Mouse (Mus musculus): Measurements from ENCODE around the gene Mpv17l2.

Mpv17l2 gene

GRCm38 (mm10) chr8:70766571-70767440 lies 6.1 kb upstream of the Mpv17l2 start:
- peak; percentile 73 for DNase-seq (ENCODE audit: low spot score)

DNA sequence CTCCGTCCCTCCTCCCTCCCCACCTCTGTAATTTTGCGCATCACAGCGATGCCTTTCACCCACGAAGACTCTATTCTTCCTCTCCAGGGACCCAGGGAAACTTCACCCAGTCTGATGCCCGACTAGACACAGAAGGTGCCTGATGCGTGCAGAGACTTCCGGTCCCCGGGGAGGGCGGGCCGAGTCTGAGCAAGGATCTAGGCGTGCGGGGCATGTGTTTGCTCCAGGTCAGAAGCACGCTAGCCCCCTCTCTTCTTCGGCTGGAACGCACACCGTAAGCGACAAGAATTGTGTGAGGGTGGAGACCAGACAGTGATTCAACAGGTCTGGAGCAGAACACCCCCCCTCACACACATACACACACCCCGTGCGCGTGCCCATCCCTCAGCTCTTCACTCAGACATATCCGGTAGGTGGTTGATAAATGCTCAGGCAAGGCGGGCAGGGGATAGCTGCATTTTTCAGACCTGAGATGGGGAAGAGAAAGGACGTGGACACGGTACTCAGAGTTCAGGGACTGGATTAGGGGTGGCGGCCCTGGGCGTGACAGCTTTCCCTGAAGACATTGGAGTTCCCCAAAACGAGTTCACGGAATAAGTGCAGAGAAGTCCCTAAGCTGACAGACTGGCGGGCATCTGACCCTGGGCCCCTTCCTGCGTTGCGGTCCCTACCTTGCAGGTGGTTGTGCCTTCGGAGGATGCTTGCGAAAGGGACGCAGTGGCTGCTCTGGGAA lies 5.3 kb upstream of the Mpv17l2 start:
- DNase-seq (ENCODE audit: low spot score), result no peak

- DNase-seq (ENCODE audit: low spot score), result no peak
Observed at GRCm38 (mm10) chr8:70765329-70765728, 4.6 kb upstream of the Mpv17l2 start.

- no peak for DNase-seq (ENCODE audit: low spot score)
Observed at GRCm38 (mm10) chr8:70764676-70765075, 3.9 kb upstream of the Mpv17l2 start.

- no peak for DNase-seq (ENCODE audit: low spot score)
Observed at GRCm38 (mm10) chr8:70764026-70764425, 3.3 kb upstream of the Mpv17l2 start.

DNA sequence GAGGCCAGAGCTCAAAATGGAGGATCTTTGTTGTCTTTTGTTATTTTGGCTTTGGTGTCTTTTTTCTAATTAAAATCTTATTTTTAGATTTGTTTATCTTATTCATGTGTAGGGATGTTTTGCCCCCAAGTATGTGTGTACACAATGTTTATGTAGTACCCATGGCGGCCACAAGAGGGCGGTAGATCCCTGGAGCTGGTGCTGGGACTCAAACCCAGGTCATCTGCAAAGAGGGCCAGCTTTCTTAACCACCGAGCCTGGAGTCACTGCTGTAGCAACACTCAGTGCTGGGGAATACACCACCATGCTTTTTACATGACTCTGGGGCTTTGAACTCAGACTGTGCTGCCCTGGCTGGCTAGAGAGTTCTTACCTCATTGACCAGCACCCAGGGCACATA lies 2.6 kb upstream of the Mpv17l2 start:
- no peak for DNase-seq (ENCODE audit: low spot score)

- DNase-seq (ENCODE audit: low spot score), result no peak
Observed at GRCm38 (mm10) chr8:70762118-70762517, 1.4 kb upstream of the Mpv17l2 start.

DNA sequence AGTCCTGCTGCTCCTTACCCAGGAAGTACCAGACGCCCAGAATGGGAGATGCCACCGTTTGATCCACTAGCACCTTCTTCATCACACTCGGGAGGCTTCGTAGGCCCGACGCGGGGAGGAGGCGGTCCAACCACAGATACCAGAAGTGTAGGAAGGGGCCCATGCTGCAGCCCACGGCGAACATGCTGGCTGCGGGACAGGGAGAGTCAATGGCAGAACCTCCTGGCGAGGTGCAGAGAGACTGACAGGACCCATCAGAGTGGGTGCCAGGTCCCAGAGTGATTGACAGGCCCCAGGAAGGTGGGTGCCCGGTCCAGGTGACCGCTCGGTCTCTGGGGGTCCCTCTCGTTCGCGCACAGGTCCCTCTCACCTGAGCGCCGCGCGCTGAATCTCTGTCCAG lies 396 bp downstream of the Mpv17l2 start:
- DNase-seq (ENCODE audit: low spot score), result no peak

DNA sequence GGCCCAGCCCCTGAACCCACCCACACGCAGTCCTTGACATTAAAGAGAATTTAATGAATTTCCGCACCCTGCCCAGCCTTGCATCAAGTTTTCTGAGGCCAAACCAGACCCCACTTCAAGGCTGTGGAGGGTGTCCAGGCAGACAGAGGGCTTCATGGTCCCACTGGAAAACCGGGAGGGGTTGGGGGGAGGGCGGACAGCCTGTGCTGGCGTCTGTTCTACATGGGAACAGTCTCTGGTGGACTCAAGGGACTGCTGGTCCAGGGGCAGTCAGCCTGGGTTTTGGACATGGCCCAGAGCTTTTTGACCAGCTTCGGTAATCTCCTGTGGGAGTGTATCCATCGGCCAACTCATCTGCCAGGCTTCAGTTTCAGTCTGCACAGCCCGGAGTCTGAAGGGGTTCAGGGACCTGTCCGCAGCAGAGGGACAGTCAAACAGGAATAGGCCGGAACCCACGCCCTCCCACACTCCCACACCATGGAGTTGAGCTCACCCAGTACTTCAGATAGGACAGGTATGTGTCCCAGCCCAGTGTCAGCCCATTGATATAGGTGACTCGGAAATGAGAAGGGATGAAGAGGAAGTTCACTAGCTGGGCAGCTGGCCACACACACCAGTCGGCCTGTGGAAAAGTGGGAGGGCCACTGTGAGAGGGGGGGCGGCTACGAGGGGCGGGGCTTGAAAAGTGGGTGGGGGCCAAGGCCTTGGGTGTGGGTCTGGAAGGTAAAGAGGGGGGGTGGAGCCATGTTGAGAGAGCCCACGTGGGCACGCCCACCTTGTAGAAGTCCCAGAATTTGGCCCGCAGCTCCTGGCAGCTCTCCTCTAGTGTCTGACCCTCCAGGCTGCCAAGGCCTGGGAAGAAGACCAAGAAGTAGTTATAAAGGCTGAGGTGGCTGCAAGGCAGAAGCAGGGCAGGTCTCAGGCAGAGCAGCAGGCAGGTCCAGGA lies 1.9 kb downstream of the Mpv17l2 start:
- peak; percentile 47 for DNase-seq (ENCODE audit: low spot score)

GRCm38 (mm10) chr8:70758308-70758615 lies 2.5 kb downstream of the Mpv17l2 start:
- no peak for DNase-seq (ENCODE audit: low spot score)

- DNase-seq (ENCODE audit: low spot score), result no peak
Observed at GRCm38 (mm10) chr8:70757523-70758307, 3.0 kb downstream of the Mpv17l2 start.

- no peak for DNase-seq (ENCODE audit: low spot score)
Observed at GRCm38 (mm10) chr8:70756476-70757040, 4.2 kb downstream of the Mpv17l2 start.

GRCm38 (mm10) chr8:70755661-70756475 lies 4.9 kb downstream of the Mpv17l2 start:
- no peak for DNase-seq (ENCODE audit: low spot score)

DNA sequence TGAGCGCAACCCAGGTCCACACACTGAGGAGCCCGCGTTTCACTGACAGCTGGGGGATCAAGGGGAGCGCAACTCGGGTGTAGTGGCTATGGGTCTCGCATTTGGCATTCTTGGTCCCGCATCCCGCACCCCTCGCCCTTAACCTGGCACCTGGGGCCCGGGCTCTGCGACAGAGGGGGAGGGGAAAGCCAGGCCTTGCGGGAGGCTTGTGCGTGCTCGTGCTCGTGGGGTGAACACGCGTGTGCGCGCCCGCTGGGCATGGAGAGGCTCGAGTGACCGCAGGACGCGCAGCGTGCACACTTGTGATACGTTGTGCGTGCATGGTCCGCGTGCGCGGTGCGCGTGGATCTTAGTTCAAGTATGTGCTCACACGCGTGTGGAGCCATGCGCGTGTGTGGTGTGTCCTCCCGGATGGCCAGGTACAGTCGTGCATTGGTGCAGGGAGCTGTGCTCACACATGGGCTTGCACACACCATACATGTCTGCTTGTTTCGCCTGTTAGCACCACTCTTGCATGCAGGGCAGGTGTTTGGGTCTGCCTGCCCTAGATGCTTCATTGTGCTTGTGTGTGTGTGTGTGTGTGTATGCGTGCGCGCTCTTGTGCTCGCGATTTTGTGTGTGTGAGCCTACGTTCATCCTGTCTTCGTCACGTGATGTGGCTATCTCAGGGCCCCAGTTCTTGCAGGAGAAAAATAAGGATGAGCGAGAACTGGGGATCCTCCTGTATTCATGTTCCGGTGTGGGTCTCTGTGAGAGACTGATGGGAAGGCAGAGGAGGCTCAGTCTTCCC lies 5.7 kb downstream of the Mpv17l2 start:
- no peak for DNase-seq (ENCODE audit: low spot score)

DNA sequence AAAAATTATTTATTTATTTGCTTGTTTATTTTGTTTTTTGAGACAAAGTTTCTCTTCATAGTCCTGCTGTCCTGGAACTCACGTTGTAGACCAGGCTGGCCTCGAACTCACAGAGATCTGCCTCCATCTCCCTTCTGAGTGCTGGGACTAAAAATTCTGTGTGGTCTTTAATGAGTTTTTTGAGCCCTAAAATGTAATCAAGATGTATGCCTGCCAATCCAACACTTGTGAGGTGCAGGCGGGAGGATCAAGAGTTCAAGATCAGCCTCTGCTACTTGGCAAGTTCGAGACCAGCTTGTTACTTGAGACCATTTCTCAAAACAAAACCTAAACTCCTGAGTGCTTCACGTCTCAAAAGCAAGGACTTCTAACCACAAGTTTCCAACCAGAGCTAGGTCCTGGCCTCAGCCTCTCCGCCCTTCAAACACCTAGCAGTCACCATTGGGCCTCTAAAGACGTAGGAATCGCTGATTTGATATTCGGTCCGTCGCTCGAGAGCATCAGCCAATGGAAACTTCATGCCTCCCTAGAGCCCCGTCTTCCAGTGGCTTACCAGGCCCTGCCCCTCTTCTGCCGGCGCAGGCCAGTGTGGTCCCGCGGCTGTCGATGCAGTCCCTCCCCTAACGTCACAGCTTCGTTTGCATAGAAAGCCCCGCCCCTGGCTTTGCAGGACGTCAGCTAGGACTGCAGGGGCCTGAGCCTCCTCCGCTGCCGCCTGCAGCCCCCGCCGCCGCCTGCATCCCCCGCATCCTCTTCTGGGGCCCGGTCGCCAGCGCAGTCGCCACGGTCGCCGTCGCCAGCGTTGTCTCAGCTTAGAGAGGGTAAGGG lies 6.5 kb downstream of the Mpv17l2 start, which contains the start of gene Rab3a:
Gene Rab3a, plus strand, starts transcription at position 637 of the 828 bp plus-strand sequence.
- DNase-seq (ENCODE audit: low spot score), result peak; percentile 96

DNA sequence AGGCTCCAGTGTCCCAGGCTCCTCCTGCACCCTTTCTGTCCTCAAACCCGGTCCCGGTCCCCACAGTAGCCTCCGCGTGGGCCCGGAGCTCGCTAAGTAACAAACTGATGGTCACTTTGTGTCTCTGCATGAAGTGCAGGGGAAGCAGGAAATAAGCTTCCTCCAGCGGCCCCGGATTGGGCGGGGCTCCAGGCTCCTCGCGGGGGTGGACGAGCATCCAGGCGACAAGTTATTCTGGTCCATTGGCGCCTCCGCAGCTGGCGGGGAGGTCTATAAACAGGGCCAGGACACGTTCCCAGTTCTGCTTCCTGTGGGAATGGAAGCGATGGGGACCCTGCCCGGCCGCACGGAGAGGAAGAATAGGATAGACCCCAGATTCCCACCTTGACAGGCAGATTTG lies 7.6 kb downstream of the Mpv17l2 start:
- DNase-seq (ENCODE audit: low spot score), result peak; percentile 79

DNA sequence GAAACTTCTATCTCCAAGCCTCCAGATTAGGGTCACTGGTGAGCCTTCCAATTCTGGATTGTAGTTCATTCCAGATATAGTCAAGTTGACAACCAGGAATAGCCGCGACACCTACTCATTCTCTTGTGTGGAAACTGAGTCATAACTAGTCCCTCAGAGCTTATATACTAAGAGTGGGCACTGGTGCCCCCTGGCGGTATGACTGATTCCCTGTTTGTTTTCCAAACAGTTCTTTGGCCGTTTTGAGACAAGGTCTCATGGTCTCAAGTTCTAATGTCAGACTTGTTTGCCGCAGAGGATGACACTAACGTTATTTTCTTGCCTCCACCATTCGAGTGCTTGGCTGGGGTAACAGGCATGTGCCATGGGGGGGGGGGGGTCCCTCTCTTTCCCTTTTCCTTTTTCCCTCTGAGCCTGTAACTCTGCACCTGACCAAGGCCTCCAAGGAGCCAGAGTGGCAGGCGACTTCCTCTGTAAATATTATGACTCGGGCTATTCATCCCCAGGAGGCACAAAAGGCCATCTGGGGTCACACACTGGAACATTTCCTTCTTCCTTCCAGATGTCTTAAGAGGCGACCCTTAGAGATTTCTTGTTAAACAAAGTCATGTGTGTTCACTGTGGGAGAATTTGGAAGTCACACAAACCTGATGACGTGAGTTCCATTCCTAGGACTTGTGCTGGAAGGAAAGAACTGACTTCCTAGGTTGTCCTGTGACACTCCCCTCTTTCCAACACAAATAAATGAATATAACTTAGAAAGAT lies 8.6 kb downstream of the Mpv17l2 start:
- no peak for DNase-seq (ENCODE audit: low spot score)
